Mouse (Mus musculus) neutrophil, adult 5-6 weeks (primary cell): ENCODE results near the gene Tmem88. TPM values are rescaled to one million over a fixed set of nuclear protein-coding genes. Genes with fewer than 3 reads are reported as not detected.

Experiments used
- ATAC-seq: fragments of 151-379, 151-347 bp; 2 replicates; pipeline ENCODE4 v1.8.0; 2017; ENCODE audit warnings: mild to moderate bottlenecking, moderate TSS enrichment; ENCODE audit not compliant: insufficient number of reproducible peaks, poor library complexity, low FRiP score, severe bottlenecking; ENCODE audit errors: extremely low read depth
- total RNA-seq: library from RNA; stranded (forward); fragments of 200-1000 nt; gene quantifications from 2 replicates; pipeline ENCODE4 v1.2.3, GENCODE M21; 2017

The Tmem88 gene
- total RNA-seq, 1 experiment from 2014 or later, result 2.7 TPM

DNA sequence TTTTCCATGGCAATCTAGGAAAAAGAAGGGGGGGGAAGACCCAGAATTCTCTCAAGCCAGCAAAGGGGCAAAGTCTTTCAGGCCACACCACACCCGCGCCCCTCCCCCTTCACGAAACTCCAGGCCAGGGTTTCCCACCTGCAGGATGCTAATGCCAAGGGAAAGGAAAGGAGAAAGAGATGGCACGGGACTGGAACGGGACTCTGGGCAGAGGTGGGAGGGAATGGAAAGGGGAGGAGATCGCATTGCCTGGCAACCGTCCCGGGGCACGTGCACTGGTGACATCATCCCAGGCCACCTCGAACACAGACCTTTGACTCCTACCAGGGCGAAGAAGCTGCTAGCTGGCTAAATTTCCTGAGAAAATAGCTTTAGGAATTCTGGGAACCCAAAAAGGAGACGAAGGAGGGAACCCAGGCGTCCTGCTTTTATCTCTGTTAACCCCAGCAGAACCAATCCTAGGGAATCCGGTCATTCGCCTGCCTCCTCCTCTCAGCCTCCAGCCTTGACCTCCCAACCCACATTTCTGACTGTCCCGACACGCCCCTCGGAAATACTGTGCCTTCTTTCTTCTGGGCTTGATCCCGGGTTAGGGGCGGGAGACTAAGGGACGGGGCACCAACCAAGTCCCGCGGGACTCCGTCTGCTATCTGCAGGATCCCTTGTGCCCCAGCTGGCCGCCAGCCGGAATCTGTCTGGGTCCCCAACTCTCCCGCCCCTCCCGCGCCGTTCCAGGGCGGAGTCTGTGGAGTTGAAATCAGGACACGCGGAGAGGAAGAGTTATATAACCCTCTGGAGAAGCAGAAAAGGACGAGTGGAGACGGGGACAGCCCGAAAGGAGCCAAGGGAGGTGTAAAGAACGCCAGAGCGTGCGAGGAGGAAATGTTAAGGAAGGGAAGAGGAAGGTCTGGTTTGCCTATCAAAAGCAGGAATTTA is 19.7 kb upstream of the Tmem88 start:
- peak; percentile 30 for ATAC-seq

DNA sequence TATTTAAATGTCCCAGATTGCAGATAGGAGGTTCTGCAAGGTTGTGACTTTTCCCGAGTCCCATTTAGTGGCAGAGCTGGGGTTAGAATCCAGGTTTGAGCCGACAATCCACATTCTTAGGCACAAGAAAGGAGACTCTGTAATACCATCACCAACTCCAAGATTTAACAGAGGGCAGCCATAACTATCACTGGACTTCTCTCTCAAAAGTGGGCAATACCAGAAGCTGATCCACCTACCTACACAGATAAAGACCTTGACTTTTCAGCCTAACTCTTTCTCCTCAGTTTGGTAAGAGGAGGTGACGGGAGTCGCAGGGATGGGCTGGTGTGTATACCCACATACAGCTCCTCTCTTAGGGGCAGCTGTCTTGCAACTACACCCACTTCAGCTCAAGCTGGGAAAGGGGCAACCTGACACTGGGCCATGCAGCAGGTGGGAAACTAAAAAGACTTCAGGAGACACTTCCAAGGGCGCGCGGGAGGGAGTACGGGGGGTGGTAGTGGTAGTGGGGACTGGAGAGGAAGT is 19.0 kb upstream of the Tmem88 start:
- ATAC-seq, result no peak

DNA sequence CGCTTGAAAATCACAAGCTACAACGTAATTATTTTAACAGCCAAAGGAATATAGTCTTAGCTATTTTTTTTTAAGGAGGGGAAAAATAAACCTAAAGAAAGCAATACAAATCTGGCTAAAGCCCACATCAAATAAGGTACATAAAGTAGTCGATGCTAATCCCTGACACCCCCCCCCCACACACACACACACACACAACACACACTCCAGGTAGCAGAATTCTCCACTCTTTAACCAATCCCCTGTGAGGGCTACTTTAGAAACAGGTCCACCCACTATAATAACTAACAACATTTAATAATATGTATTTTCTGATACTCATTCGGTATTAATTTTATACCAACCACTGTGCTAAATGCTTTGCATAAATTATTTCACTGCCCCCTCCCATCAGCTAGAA is 18.5 kb upstream of the Tmem88 start:
- ATAC-seq, result no peak

DNA sequence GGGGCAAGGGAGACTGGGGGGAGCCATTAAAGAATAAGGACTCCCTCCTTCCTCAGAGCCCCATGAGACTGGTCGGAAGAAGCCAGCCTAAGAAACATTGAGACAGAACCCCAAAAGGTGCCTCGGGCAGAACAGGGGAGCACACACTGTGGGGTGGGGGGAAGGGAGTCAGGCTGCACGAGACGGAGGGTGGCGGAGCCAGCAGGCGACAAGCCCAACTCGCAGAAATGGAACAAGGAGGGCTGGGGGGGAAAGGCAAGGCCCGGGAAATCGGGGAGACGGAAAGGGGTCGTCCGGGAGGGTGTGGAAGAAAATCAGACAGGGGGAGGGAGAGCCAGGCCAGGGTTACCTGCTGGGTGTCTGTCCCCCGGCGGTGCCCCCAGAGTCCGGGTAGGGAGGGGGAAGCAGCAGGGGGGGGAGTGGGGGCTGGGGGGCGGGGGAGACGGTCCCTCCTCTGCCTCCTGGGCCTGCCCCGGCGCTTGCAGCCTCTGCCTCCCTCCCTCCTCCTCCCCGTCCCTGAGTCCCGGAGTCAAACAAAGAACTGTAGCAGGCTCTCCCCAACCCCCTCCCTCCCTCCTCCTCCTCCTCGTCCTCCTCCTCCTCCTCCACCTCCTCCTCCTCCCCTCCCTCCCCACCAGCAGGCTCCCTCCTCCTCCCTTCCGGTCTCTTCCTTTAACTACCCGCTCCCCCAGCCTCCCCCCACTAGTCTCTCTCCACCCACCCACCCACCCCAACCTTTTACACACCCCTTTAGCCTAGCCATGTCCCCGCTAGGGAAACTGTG is 17.8 kb upstream of the Tmem88 start:
- no peak for ATAC-seq

DNA sequence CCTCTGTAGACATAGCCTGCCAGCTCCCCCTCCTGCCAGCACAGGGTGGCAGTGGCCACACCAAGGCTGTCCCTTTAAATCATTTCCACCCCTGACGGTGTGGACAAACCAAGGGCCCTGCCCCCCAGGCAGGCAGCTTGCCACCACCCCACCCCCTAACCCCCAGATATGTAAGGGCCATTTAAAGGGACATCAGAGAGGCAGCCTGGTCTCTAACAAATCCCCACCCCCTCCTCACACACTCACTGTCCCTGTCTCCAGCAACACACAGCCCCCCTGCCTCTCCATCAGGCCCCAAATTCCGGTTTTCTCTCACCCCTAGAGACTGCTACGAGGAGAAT is 17.3 kb upstream of the Tmem88 start:
- no peak for ATAC-seq

DNA sequence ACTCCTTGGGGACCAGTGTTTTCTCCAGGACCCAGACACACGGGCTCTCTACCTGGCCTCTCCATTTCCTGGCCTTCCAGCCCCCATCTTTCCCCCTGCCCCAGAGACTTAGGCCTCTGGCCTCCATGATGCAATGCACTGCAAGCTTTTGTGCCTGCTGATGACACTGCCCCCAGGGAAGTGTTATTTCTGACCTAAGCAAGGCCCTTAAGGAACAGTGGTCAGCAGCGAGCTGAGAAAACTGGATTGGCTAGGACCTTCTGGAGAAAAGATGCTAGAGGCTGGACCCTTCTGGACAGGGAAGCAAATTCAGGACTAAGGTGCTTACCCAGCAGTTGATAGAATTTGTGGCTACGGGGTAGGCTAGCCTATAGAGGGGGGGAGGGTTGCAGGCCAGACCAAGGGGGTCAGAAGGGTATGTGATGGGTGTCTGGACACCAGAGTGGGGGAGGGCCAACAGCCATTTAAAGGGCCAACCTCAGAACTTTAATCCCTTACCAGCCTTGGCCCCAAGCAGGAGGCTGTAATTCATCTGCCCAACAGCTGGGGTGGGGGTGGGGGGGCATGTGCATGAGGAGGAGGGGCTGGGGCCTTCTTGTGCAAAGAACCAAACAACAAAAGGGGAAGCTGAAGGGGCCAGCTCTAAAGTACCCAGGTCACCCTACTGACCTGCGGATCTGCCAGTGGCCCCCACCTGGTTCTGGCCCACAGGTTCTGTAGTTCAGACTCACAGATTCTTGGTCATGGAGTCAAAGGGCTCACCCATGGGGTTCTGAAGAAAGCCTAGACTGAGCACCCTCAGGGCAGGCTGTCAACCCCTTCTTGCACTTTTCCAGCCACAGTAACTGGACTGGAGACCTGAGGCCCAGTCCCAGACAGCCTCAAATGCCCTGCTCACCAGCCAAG is 16.6 kb upstream of the Tmem88 start:
- no peak for ATAC-seq

DNA sequence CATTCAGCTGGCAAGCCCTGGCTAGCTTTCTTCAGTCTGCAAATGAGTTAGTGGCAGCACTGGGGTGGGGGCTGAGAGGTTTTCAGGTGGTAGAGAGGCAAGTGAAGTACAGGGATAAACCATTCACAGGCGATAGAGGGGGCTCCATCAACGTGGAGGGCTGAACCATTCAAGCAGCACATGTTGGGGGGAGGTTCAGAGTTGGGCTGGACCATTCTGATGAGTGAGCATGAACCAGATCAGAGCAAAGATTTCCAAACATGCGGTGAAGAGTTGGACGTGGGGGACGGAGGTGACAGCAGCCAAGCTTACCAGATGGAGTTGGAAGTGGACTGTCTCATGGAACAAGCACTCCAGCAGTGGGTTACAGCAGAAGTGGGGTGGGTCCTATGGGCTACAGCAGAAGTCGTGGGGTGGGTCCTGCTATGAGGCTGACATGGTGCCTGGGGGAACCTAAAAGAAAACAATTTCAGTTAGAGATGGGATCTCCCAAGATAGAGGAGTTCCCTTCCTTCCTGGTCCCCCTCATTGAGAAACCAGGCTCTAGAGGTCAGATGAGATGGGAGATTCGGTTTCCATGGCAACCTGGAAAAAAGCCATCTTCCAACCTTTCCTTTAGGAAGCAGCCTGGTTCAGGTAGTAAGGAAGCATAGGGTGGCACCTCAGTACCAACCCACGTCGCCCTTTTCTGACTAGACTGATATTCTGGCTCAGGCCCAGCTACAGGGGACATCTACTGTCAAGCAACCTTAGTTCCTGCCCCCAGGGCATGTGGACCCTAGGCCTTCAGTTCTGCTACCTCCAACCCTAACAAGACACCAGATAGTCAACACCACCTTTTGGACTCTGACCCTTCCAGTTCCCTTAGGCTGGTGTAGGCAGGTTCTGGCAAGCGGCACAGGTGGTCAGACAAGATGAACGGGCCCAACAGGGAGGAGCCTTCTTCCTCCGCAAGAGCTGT is 15.5 kb upstream of the Tmem88 start, which contains the start of gene Kdm6b:
Gene Kdm6b, minus strand, starts transcription at position 455 of the 961 bp plus-strand sequence.
- ATAC-seq, result no peak

DNA sequence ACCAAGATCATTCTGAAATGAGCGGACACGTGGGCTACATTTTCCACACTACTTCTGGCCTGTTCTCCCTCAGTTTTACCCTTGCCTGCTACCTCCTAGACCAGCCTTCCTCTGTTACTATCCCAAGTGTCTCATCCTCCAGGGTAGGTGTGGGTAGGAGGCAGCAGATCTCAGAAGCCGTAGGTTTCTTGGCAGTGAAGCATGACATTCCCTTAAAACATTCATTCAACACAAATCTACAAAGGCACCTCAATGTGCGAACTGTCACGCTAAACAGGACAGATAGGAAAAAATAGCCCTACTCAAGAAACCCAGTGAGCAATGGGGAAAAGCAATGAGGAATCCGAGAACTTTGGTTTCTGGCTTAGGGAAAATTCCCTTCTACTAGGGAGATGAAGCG is 14.5 kb upstream of the Tmem88 start:
- no peak for ATAC-seq

DNA sequence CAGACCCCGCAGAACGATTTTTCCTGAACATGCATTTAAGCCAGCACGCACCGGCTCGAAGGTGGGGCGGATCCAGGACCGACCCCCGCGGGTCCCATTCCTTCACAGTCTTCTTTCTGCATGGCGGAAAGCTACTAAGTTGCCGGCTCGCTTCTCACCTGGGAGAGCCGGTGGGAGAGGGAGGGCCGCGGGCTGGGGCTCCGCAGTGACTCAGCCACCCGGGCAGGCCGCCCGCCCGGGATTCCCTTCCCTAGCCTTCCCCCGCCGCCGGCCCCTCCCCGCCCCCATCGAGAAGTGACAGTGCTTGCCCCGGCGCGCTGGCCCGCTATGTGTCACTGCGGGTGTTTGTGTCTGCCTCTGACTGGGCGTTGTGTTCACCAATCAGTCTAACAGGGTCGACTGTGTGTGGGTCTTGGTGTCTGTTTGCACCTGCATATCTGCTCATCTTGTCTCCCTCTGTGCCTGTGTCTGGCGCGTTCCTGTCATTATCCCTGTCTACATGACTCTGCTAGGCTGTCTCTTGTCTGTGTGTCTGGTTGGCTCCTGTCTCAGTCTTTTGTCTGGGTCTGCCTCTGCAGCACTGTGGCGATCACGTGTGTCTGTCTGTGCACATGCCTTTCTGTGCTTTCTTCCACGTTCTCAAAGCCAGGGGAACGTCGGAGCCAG is 13.6 kb upstream of the Tmem88 start:
- peak; percentile 4 for ATAC-seq

DNA sequence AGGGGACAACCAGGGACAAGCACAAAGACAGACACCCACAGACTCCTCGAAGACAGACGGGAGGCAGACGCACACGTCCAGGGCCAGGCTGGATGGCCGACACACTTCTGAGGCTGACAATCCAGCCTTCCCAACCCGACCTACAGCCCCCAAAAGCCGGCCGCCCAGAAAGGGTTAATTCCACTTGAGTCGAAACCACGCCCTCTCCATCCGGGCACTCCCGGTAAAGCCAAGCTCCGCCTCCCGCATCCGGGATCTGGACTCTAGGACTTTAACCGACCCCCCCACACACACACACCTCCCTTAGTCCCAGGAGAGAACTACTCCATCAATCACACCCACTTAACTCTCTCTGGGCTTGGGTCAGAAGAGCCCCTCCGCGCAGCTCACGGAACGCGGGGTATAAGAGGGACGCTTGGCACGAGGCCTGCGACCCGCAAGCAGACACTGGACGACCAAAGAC is 13.1 kb upstream of the Tmem88 start:
- peak; percentile 9; the same call in 1 of the 2 replicates for ATAC-seq

DNA sequence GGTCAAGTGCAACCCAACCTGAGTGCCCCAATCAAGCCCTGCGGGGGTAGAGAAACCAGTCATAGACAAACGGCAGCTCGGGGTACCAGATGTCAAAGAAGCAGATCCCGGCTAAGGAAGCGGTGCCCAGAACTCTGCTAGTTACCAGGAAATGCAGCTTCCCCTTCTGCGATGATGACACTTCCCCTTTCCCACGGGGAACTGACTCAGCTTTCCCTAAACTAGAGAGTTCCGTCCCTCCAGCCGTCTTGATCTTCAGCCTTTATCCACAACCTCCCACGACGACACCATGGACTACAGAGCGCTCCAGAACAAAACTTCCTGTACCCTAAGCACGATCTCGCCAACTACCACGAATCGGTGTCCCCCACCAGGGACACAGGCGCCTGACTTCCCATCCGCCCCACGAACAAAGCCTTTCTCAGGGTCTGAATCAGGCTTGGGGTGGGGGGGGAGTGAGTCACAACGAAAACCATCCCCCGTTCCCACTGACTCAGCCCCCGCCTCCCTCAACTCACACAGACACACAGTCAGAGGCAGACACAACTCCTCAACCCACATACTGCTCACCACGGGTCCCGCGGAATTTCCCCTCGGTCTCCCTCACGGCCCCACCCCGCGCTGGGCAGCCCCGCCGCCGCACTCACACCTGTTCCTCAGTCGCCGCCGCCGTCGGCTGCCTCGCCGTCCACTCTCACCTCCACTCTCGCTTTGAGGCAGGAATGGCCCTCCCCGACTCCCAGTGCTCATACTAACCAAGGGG is 12.5 kb upstream of the Tmem88 start:
- ATAC-seq, result peak; percentile 28

DNA sequence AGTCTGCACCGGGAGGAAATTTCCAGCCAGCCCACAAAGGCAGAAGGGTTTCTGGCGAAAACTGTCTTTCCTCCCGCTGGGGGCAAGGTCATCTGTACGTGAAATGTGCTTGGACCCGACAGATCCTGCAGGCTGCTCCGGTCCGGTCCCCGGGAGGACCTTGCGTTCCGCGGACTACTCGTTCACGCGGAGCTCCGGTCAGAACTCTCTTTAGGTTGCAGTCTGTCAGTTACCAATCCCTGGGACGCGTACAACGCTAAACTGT is 11.9 kb upstream of the Tmem88 start:
- ATAC-seq, result no peak

DNA sequence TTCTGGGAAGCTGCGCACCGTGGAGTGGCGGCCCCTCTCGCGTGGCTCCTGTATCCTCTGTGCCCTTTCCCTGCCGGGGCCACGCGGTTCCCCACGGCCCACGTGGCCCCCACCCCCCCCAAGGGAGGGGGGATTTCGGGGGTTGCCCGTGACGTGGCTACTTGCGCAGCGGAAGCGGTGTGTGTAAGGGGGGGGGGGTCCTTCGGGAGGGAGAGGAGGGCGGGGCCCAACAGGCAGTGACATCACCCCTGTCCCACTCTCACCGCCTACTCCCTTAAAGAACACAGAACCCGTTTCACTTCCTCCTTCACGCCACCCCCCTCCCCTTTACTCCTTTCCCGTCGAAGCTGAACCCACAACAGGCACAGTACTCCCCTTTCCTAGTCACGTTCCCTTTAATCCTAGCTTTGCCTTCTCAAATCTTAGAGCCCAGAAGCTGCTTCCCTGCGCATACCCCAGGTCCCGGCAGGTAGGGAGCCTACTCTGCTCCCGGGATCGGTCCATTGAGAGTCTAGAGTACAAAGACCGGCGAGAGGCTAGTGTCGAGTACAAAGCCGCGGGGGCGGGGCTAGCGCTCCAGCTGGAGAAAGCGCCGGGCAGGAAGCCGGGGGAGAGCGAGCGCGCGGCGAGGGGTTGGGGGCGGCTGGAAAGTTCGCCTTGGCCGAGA is 11.5 kb upstream of the Tmem88 start:
- ATAC-seq, result peak; percentile 52

DNA sequence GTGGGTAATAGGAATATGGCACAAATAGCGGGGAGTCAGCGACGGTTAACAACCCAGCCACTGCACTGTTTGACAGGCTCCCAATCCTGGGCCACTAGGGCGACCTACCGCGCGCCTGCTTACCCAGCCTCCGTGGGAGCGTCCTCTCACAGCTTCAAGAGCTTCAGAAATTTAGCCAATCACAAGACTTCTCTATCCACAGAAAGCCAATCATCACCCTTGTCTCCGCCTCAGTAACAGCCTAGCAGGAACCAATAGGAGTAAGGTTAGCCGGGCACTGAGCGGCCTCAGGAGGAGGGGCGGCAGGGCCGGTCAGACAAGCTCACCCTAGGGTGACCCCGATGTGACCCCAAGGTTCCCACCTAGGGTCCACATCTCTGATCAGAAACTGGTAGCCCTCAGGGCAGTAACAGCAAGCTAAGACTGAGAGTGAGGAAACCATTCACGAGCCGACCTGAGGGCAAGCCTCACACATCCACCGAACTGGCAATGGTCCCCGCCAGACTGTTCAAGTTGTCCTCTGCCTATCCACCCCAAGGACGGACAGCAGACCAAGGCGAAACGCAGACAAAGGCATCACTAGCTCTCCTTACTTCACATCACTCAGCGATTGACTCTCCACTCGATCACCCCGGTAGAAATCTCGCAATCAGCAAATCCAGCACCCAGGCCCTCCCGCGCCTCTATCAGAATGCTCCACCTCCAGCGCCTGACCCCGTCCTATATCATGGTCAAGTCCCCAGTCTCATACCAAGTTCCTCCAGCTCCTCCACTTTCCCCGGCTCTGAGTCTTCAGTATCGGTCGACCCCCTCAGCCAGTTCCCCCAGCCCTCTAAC is 10.7 kb upstream of the Tmem88 start:
- peak; percentile 54 for ATAC-seq

DNA sequence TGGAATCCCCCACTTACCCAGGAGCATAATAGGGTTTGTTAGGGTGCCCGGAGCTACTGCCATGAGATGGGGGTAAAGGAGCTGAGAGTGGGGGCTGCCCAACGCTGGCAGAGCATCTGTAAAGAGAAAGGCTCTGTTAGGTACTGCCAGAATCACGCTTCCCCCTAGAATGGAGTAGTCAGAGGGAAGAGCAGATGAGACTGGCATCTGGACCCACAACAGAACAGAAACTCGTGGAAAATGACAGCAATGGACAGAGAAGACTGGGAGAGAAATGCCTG is 9.6 kb upstream of the Tmem88 start:
- no peak for ATAC-seq
